In the genomic region with DNA sequence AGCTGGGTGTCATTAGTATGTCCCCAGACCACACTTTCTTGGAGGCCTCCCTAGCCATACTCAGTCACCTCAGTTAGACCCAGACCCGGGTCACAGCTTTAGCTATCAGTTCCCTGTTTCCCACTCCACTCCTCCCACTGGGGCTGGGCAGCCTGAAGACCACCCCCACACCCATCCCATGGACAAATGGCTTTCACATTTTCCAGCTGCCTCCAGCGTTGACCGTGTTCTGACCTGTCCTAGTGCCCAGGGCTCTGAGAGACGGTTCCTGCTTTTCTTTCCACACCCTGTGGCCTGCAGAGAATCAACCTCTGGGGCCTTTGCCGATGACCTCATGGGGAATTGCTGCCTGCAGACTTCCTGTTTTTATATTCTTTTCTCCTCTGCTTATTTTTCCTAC, we compare ENCODE assay signal across 11 mouse cellular contexts. TPM values are rescaled to one million over a fixed set of nuclear protein-coding genes. Genes with fewer than 3 reads are reported as not detected.
DNase-seq lines count a peak whose midpoint lies in the region; ATAC-seq and TF ChIP-seq lines count a peak whose summit lies in the region.
"Had no signal": no experiment of that assay in that cellular context is flagged by ENCODE, and none has a peak within 500 bp of the region (broad histone marks: within the 10 kb centered on the region; RNA-seq: fewer than 3 reads in every experiment).

No protein-coding gene starts in this region.

- H3K27ac ChIP-seq in limb, embryonic 13.5 days: no peak overlapping the region
- no peak overlapping the region for H3K27ac ChIP-seq in limb, embryonic 10.5 days
- H3K27ac ChIP-seq in embryonic facial prominence, embryonic 11.5 days (replicated peaks; ENCODE audit: low read depth, low read length): no peak overlapping the region
- no peak overlapping the region for H3K27ac ChIP-seq in hindbrain, postnatal 0 days
- H3K27ac ChIP-seq: midbrain, embryonic 13.5 days had no signal

- intact Hi-C loops in heart, postnatal 25 days (cut with DNase I): loop anchor here (2.0 to 5.0 kb wide), 2 partner anchors 34 to 61 kb away; a partner anchor contains a TSS

- peaks cover 16% of the 10 kb centered on the region for H3K4me1 ChIP-seq in limb, embryonic 13.5 days
- peaks cover 16% of the 10 kb centered on the region for H3K4me1 ChIP-seq in limb, embryonic 10.5 days
- H3K4me1 ChIP-seq in embryonic facial prominence, embryonic 11.5 days (ENCODE audit: control insufficient read depth, insufficient read depth, low read length): no peaks in the 10 kb centered on the region
- H3K4me1 ChIP-seq in hindbrain, postnatal 0 days (ENCODE audit: insufficient read depth, low read length): no peaks in the 10 kb centered on the region
- H3K4me1 ChIP-seq: midbrain, embryonic 13.5 days had no signal

- no peak for TF ChIP-seq CTCF in hindbrain, postnatal 0 days (IDR thresholded peaks at IDR 0.05; ENCODE audit: low read depth)

- DNase-seq in limb, embryonic 10.5 days (ENCODE audit: low spot score): no peak
- peak; percentile 43 for DNase-seq in embryonic facial prominence, embryonic 11.5 days (ENCODE audit: low spot score)
- peak; percentile 24 for DNase-seq in heart, postnatal 25 days (ENCODE audit: low spot score)
- DNase-seq in mesoderm, embryonic 11.5 days (ENCODE audit: low read depth, low spot score): peak; percentile 36
- DNase-seq in cerebellum, postnatal 4 days (ENCODE audit: low spot score in 2 of 2): no peak
- no peak for DNase-seq in hindbrain, postnatal 0 days (ENCODE audit: low spot score)
- DNase-seq in adrenal gland, postnatal 4 days (ENCODE audit: low spot score in 2 of 2): no peak
- DNase-seq: adrenal gland, postnatal 25 days; spleen, adult 18-20 months had no signal

- H3K4me3 ChIP-seq in limb, embryonic 13.5 days: no peak overlapping the region
- H3K4me3 ChIP-seq in limb, embryonic 10.5 days: no peak overlapping the region
- H3K4me3 ChIP-seq in embryonic facial prominence, embryonic 11.5 days (ENCODE audit: low read depth, low read length): no peak overlapping the region
- H3K4me3 ChIP-seq in hindbrain, postnatal 0 days (ENCODE audit: low read length): no peak overlapping the region
- H3K4me3 ChIP-seq: midbrain, embryonic 13.5 days had no signal

- no peaks in the 10 kb centered on the region; the same call in 1 of the 2 replicates for H3K9me3 ChIP-seq in limb, embryonic 13.5 days
- H3K9me3 ChIP-seq in limb, embryonic 10.5 days (replicated peaks): no peaks in the 10 kb centered on the region
- no peaks in the 10 kb centered on the region for H3K9me3 ChIP-seq in embryonic facial prominence, embryonic 11.5 days (replicated peaks; ENCODE audit: control insufficient read depth, low read length)
- H3K9me3 ChIP-seq in hindbrain, postnatal 0 days (ENCODE audit: low read length): no peaks in the 10 kb centered on the region
- H3K9me3 ChIP-seq: midbrain, embryonic 13.5 days had no signal

- no peak overlapping the region for H3K4me2 ChIP-seq in limb, embryonic 13.5 days (replicated peaks)
- no peak overlapping the region for H3K4me2 ChIP-seq in embryonic facial prominence, embryonic 11.5 days (ENCODE audit: low read depth, low read length)
- H3K4me2 ChIP-seq in hindbrain, postnatal 0 days (ENCODE audit: low read depth, low read length): no peak overlapping the region
- H3K4me2 ChIP-seq: midbrain, embryonic 13.5 days had no signal

- no peaks in the 10 kb centered on the region for H3K27me3 ChIP-seq in limb, embryonic 13.5 days
- no peaks in the 10 kb centered on the region for H3K27me3 ChIP-seq in limb, embryonic 10.5 days (ENCODE audit: low read depth, poor library complexity, severe bottlenecking)
- H3K27me3 ChIP-seq in embryonic facial prominence, embryonic 11.5 days (ENCODE audit: control insufficient read depth, insufficient read depth, low read length): no peaks in the 10 kb centered on the region
- no peaks in the 10 kb centered on the region for H3K27me3 ChIP-seq in hindbrain, postnatal 0 days (ENCODE audit: insufficient read depth, low read length)
- H3K27me3 ChIP-seq: midbrain, embryonic 13.5 days had no signal

- no peaks in the 10 kb centered on the region for H3K36me3 ChIP-seq in limb, embryonic 13.5 days
- no peaks in the 10 kb centered on the region for H3K36me3 ChIP-seq in limb, embryonic 10.5 days
- no peaks in the 10 kb centered on the region for H3K36me3 ChIP-seq in embryonic facial prominence, embryonic 11.5 days (replicated peaks; ENCODE audit: control insufficient read depth, insufficient read depth, low read depth, low read length)
- H3K36me3 ChIP-seq in hindbrain, postnatal 0 days (ENCODE audit: insufficient read depth, low read length): no peaks in the 10 kb centered on the region
- H3K36me3 ChIP-seq: midbrain, embryonic 13.5 days had no signal

- WGBS in limb, embryonic 13.5 days: 29% methylated on average over 5 of the region's 5 CpGs
- 26% methylated on average over 5 of the region's 5 CpGs for WGBS in limb, embryonic 10.5 days
- WGBS in embryonic facial prominence, embryonic 11.5 days: 25% methylated on average over 5 of the region's 5 CpGs
- WGBS in hindbrain, postnatal 0 days: 62% methylated on average over 5 of the region's 5 CpGs

- 0 out of 2 replicates have a peak overlapping the region, but pooled peaks have one; percentile 19 for H3K9ac ChIP-seq in limb, embryonic 13.5 days
- H3K9ac ChIP-seq in embryonic facial prominence, embryonic 11.5 days (replicated peaks; ENCODE audit: low read length): no peak overlapping the region
- H3K9ac ChIP-seq in hindbrain, postnatal 0 days (replicated peaks; ENCODE audit: low read length): no peak overlapping the region
- H3K9ac ChIP-seq: midbrain, embryonic 13.5 days had no signal

- ATAC-seq in limb, embryonic 13.5 days (ENCODE audit: low FRiP score, low read depth): no peak
- no peak for ATAC-seq in embryonic facial prominence, embryonic 11.5 days (replicated peaks; ENCODE audit: insufficient number of reproducible peaks, low FRiP score, low TSS enrichment, low read depth)
- no peak for ATAC-seq in hindbrain, postnatal 0 days
- ATAC-seq: midbrain, embryonic 13.5 days had no signal

RNA-seq across cellular contexts. Expression of a gene that starts 36.5 kb away (rescaled TPM):
- 29.6 and 31.4 TPM in 2 replicates for polyA plus RNA-seq in limb, embryonic 13.5 days (2015; fragmentation: Nextera tagmentation; extraction: Ambion mirVana)
- polyA plus RNA-seq in limb, embryonic 10.5 days (2016; fragmentation: Nextera tagmentation; extraction: Ambion mirVana): 23.3 and 27.9 TPM in 2 replicates
- polyA plus RNA-seq in embryonic facial prominence, embryonic 11.5 days (2014; fragmentation: Nextera tagmentation; extraction: Ambion mirVana): 22.1 and 22.8 TPM in 2 replicates
- total RNA-seq in heart, postnatal 25 days (2021): 10 to 100 TPM; 44.6 to 50.0 TPM
- total RNA-seq in hindbrain, postnatal 0 days (2014; rRNA removed): 5.8 and 7.4 TPM in 2 replicates
- 13.3 and 13.5 TPM in 2 replicates for polyA plus RNA-seq in hindbrain, postnatal 0 days (2015; fragmentation: Nextera tagmentation; extraction: Ambion mirVana)
- total RNA-seq in adrenal gland, postnatal 4 days (2021): 10 to 100 TPM; 56.7 to 68.1 TPM

RNA-seq across cellular contexts. Expression of a gene that starts 45.0 kb away (rescaled TPM):
- 3.4 and 3.5 TPM in 2 replicates for polyA plus RNA-seq in limb, embryonic 13.5 days (2015; fragmentation: Nextera tagmentation; extraction: Ambion mirVana)
- polyA plus RNA-seq in limb, embryonic 10.5 days (2016; fragmentation: Nextera tagmentation; extraction: Ambion mirVana): 0.33 and 1.0 TPM in 2 replicates
- 1.5 and 2.3 TPM in 2 replicates for polyA plus RNA-seq in embryonic facial prominence, embryonic 11.5 days (2014; fragmentation: Nextera tagmentation; extraction: Ambion mirVana)
- 1 to 10 TPM; 1.3 to 1.5 TPM for total RNA-seq in heart, postnatal 25 days (2021)
- 33.4 and 38.2 TPM in 2 replicates for total RNA-seq in hindbrain, postnatal 0 days (2014; rRNA removed)
- polyA plus RNA-seq in hindbrain, postnatal 0 days (2015; fragmentation: Nextera tagmentation; extraction: Ambion mirVana): 23.8 and 26.0 TPM in 2 replicates
- total RNA-seq in adrenal gland, postnatal 4 days (2021): 1 to 10 TPM; 3.8 to 4.1 TPM

Comparison
In these comparisons a context has a peak if more than half of its experiments do, and no peak if none do; other contexts are left out.
1. DNase-seq: peak in embryonic facial prominence, embryonic 11.5 days (single experiment), heart, postnatal 25 days (single experiment) and mesoderm, embryonic 11.5 days (single experiment); none in limb, embryonic 10.5 days (single experiment), cerebellum, postnatal 4 days (0 of 2), hindbrain, postnatal 0 days (single experiment) and adrenal gland, postnatal 4 days (0 of 2).